Mouse (Mus musculus): ENCODE results near the gene Pnp2.

- no peak for TF ChIP-seq POLR2A (IDR thresholded peaks at IDR 0.05; ENCODE audit: borderline replicate concordance, extremely low read depth, insufficient read depth, insufficient read length, poor library complexity, severe bottlenecking)
- TF ChIP-seq CTCF (IDR thresholded peaks at IDR 0.05; ENCODE audit: borderline replicate concordance, extremely low read depth, insufficient read depth, insufficient read length): no peak
These were observed 52.3 kb downstream of the Pnp2 start for GRCm38 (mm10) chr14:51007914-51008713.
